Mouse (Mus musculus) limb, embryonic 11.5 days (tissue): Measurements from ENCODE around the gene Helz2. TPM values are rescaled to one million over a fixed set of nuclear protein-coding genes. Genes with fewer than 3 reads are reported as not detected.
A peak's percentile ranks its signal among the peaks of the same experiment; 100 is the strongest.

Source experiments
- ATAC-seq: fragments of 200-750 bp; cut with Nextera tagmentation; 2 replicates; pipeline ENCODE4 v1.8.0; 2017; ENCODE audit warnings: low read depth; ENCODE audit not compliant: insufficient number of reproducible peaks, low FRiP score, low TSS enrichment
- DNase-seq: peaks from one replicate; pipeline ENCODE4 v3.0.0-alpha.2; 2015; ENCODE audit warnings: low spot score
- H3K27ac ChIP-seq: fragments of 300-500 bp; sonication (generic); replicated peaks from 2 replicates; pipeline ENCODE4 v1.5.1; 2014; ENCODE audit warnings: low read depth, mild to moderate bottlenecking, low read length
- H3K27me3 ChIP-seq: fragments of 300-500 bp; sonication (generic); 2 replicates; pipeline ENCODE4 v1.6.1; 2014; ENCODE audit warnings: mild to moderate bottlenecking, low read length, mixed read lengths; ENCODE audit not compliant: control insufficient read depth, insufficient read depth
- H3K36me3 ChIP-seq: fragments of 300-500 bp; sonication (generic); 2 replicates; pipeline ENCODE4 v1.6.1; 2014; ENCODE audit warnings: mild to moderate bottlenecking, low read length, moderate library complexity, mixed read lengths; ENCODE audit not compliant: control insufficient read depth, insufficient read depth
- H3K4me1 ChIP-seq: fragments of 300-500 bp; sonication (generic); 2 replicates; pipeline ENCODE4 v1.6.1; 2014; ENCODE audit warnings: low read length, mixed read lengths; ENCODE audit not compliant: control insufficient read depth, insufficient read depth
- H3K4me2 ChIP-seq: fragments of 300-500 bp; sonication (generic); 2 replicates; pipeline ENCODE4 v1.6.1; 2014; ENCODE audit warnings: low read depth, mild to moderate bottlenecking, moderate library complexity; ENCODE audit not compliant: severe bottlenecking
- H3K4me3 ChIP-seq: fragments of 300-500 bp; sonication (generic); 2 replicates; pipeline ENCODE4 v1.5.1; 2014; ENCODE audit warnings: low read depth, low read length
- H3K9ac ChIP-seq: fragments of 300-500 bp; sonication (generic); 2 replicates; pipeline ENCODE4 v1.6.1; 2014; ENCODE audit warnings: mild to moderate bottlenecking, low read length
- H3K9me3 ChIP-seq: fragments of 300-500 bp; sonication (generic); 2 replicates; pipeline ENCODE4 v1.6.1; 2016; ENCODE audit warnings: low read length; ENCODE audit not compliant: control insufficient read depth
- WGBS: fragments of 180-500 bp; shearing (Covaris S2); extraction: QIAGEN DNeasy Blood & Tissue Kit; methylation state at CpG from one replicate; pipeline ENCODE4 v1.1.7; 2014; 5-methylcytosine and 5-hydroxymethylcytosine counted together
- polyA plus RNA-seq: library from polyadenylated mRNA; unstranded; fragments of >200 nt; fragmentation: Nextera tagmentation; extraction: Ambion mirVana; gene quantifications from 2 replicates; pipeline ENCODE4 v1.2.1, GENCODE M21; 2014

Helz2 gene
- polyA plus RNA-seq, 1 experiment from 2014 or later: 0.99 TPM

- peak within 1 kb of the TSS; percentile 75 for H3K4me2 ChIP-seq
- H3K4me1 ChIP-seq: peaks cover 8% of the 10 kb centered on the region; the same call in 1 of the 2 replicates
- WGBS: under 1% methylated on average over 64 of the region's 64 CpGs
- H3K36me3 ChIP-seq: no peaks in the 10 kb centered on the region; the same call in 1 of the 2 replicates
- ATAC-seq (peak; percentile 93), DNase-seq (peak; percentile 91)
- peak within 1 kb of the TSS; percentile 95 for H3K9ac ChIP-seq
- no peaks in the 10 kb centered on the region for H3K27me3 ChIP-seq
- H3K4me3 ChIP-seq: peak within 1 kb of the TSS; percentile 67
- peak within 1 kb of the TSS; percentile 94 for H3K27ac ChIP-seq
- H3K9me3 ChIP-seq: no peaks in the 10 kb centered on the region
Observed at GRCm38 (mm10) chr2:181187121-181188000, 54.5 kb downstream of the Helz2 start, which contains the start of gene Ppdpf. TSS of gene Ppdpf (plus strand) at chr2:181187247.

- Histone ChIP-seq H3K9me3 (no peaks in the 10 kb centered on the region), H3K27ac (peak overlapping the region; percentile 94; the same call in 1 of the 2 replicates), H3K4me1 (peaks cover 8% of the 10 kb centered on the region; the same call in 1 of the 2 replicates), H3K9ac (peak overlapping the region; percentile 95), H3K36me3 (no peaks in the 10 kb centered on the region; the same call in 1 of the 2 replicates), H3K4me3 (peak overlapping the region; percentile 67), H3K4me2 (peak overlapping the region; percentile 75), H3K27me3 (no peaks in the 10 kb centered on the region)
- under 1% methylated on average over 14 of the region's 14 CpGs for WGBS
- ATAC-seq (peak; percentile 69), DNase-seq (peak; percentile 92)
Observed at GRCm38 (mm10) chr2:181186635-181187034, 55.2 kb downstream of the Helz2 start.

- H3K4me1 ChIP-seq: no peaks in the 10 kb centered on the region
- H3K9me3 ChIP-seq: no peaks in the 10 kb centered on the region
- H3K27ac ChIP-seq: no peak overlapping the region
- H3K27me3 ChIP-seq: no peaks in the 10 kb centered on the region
- DNase-seq (no peak), ATAC-seq (no peak)
- no peak overlapping the region for H3K9ac ChIP-seq
- H3K4me3 ChIP-seq: no peak overlapping the region
- no peak overlapping the region for H3K4me2 ChIP-seq
- no peaks in the 10 kb centered on the region for H3K36me3 ChIP-seq
- 77% methylated on average over 6 of the region's 6 CpGs for WGBS
Observed at GRCm38 (mm10) chr2:181180898-181181297, 60.9 kb downstream of the Helz2 start.

GRCm38 (mm10) chr2:181178471-181178870 is 63.4 kb downstream of the Helz2 start:
- Histone ChIP-seq H3K27ac (no peak overlapping the region), H3K9me3 (no peaks in the 10 kb centered on the region), H3K4me1 (no peaks in the 10 kb centered on the region), H3K27me3 (no peaks in the 10 kb centered on the region), H3K36me3 (no peaks in the 10 kb centered on the region), H3K4me2 (no peak overlapping the region), H3K4me3 (no peak overlapping the region), H3K9ac (no peak overlapping the region)
- WGBS: 84% methylated on average over 5 of the region's 5 CpGs
- no peak for ATAC-seq
- no peak for DNase-seq

- Histone ChIP-seq H3K4me3 (no peak overlapping the region), H3K27me3 (no peaks in the 10 kb centered on the region), H3K4me2 (no peak overlapping the region), H3K9me3 (no peaks in the 10 kb centered on the region), H3K9ac (no peak overlapping the region), H3K4me1 (no peaks in the 10 kb centered on the region), H3K36me3 (no peaks in the 10 kb centered on the region), H3K27ac (no peak overlapping the region)
- 69% methylated on average over 3 of the region's 3 CpGs for WGBS
- no peak for DNase-seq
- ATAC-seq: no peak
Observed at GRCm38 (mm10) chr2:181178015-181178414, 63.8 kb downstream of the Helz2 start.

Other genes starting within 250 kb of the Helz2 start
- gene Chrna4, start 198.5 kb downstream of the Helz2 start, polyA plus RNA-seq: 0.95 and 2.8 TPM in 2 replicates
- 0.11 and 0.25 TPM in 2 replicates for gene Kcnq2, start 106.7 kb downstream of the Helz2 start, polyA plus RNA-seq
- 0.13 and 0.14 TPM in 2 replicates for gene Eef1a2, start 85.0 kb downstream of the Helz2 start, polyA plus RNA-seq
- gene Ppdpf, start 54.8 kb downstream of the Helz2 start, polyA plus RNA-seq: 422 and 444 TPM in 2 replicates
- 0.04 TPM in 1 of 2 replicates, not detected in the other for gene Ptk6, start 39.2 kb downstream of the Helz2 start, polyA plus RNA-seq
- gene Srms, start 28.8 kb downstream of the Helz2 start, polyA plus RNA-seq: 0.94 and 1.4 TPM in 2 replicates
- gene Fndc11, start 22.0 kb downstream of the Helz2 start, polyA plus RNA-seq: 0.17 and 0.69 TPM in 2 replicates
- 19.7 and 21.3 TPM in 2 replicates for gene Gmeb2, start 46.0 kb upstream of the Helz2 start, polyA plus RNA-seq
- gene Stmn3, start 72.5 kb upstream of the Helz2 start, polyA plus RNA-seq: 0.84 and 0.91 TPM in 2 replicates
- 63.0 and 63.7 TPM in 2 replicates for gene Rtel1, start 77.7 kb upstream of the Helz2 start, polyA plus RNA-seq
- gene Zgpat, start 122.9 kb upstream of the Helz2 start, polyA plus RNA-seq: 35.0 and 40.2 TPM in 2 replicates
- 57.3 and 63.7 TPM in 2 replicates for gene Arfrp1, start 123.4 kb upstream of the Helz2 start, polyA plus RNA-seq
- 20.9 and 26.7 TPM in 2 replicates for gene Lime1, start 138.1 kb upstream of the Helz2 start, polyA plus RNA-seq
- 9.8 and 10.1 TPM in 2 replicates for gene Zbtb46, start 217.4 kb upstream of the Helz2 start, polyA plus RNA-seq